Mouse (Mus musculus) liver, adult 2 months (tissue): ENCODE measurements around the gene Gm17606. TPM values are rescaled to one million over a fixed set of nuclear protein-coding genes. Genes with fewer than 3 reads are reported as not detected.
A peak's percentile ranks its signal among the peaks of the same experiment; 100 is the strongest.

Source experiments
- DNase-seq: peaks from one replicate; pipeline ENCODE4 v3.0.0-alpha.2; 2011; ENCODE audit warnings: low read depth, low spot score; ENCODE audit errors: extremely low read depth
- H3K27ac ChIP-seq: fragments of 200-500 bp; replicated peaks from 2 replicates; pipeline ENCODE4 v1.5.1; 2012; ENCODE audit warnings: low read depth, mild to moderate bottlenecking, control low read depth, inconsistent platforms, low read length; ENCODE audit not compliant: insufficient read depth
- H3K27me3 ChIP-seq: fragments of 200-500 bp; 2 replicates; pipeline ENCODE4 v1.6.1; 2012; ENCODE audit warnings: mild to moderate bottlenecking, moderate library complexity, low read length, inconsistent platforms; ENCODE audit not compliant: control insufficient read depth, insufficient read depth
- H3K36me3 ChIP-seq: fragments of 200-500 bp; 2 replicates; pipeline ENCODE4 v1.6.1; 2012; ENCODE audit warnings: low read length, inconsistent platforms; ENCODE audit not compliant: control insufficient read depth, insufficient read depth
- H3K4me1 ChIP-seq: fragments of 200-500 bp; 2 replicates; pipeline ENCODE4 v1.6.1; 2011; ENCODE audit warnings: low read length; ENCODE audit not compliant: control insufficient read depth, insufficient read depth
- H3K4me3 ChIP-seq: fragments of 200-500 bp; 2 replicates; pipeline ENCODE4 v1.5.1; 2011; ENCODE audit warnings: low read depth, mild to moderate bottlenecking, control low read depth, low read length, moderate library complexity; ENCODE audit not compliant: insufficient read depth
- H3K79me2 ChIP-seq: fragments of 200-500 bp; 2 replicates; pipeline ENCODE4 v1.6.1; 2012; ENCODE audit warnings: inconsistent platforms, mild to moderate bottlenecking, low read length, moderate library complexity; ENCODE audit not compliant: control insufficient read depth, insufficient read depth
- H3K9ac ChIP-seq: fragments of 200-500 bp; 2 replicates; pipeline ENCODE4 v1.6.1; 2012; ENCODE audit warnings: low read depth, mild to moderate bottlenecking, control low read depth, inconsistent platforms, low read length
- CTCF ChIP-seq: fragments of 200-500 bp; IDR thresholded peaks from 2 replicates; pipeline ENCODE4 v1.5.1; 2011; ENCODE audit warnings: low read depth, low read length, control low read depth
- POLR2A ChIP-seq: fragments of 200-500 bp; IDR thresholded peaks from 2 replicates; pipeline ENCODE4 v1.6.1; 2011; ENCODE audit warnings: low read length, control low read depth; ENCODE audit not compliant: insufficient read depth; ENCODE audit errors: extremely low read depth
- WGBS: fragments of 180-500 bp; shearing (Covaris S2); methylation state at CpG from one replicate; pipeline ENCODE4 v1.1.7; 2018; 5-methylcytosine and 5-hydroxymethylcytosine counted together
- polyA plus RNA-seq: library from polyadenylated mRNA; depleted of rRNA; stranded (reverse); fragments of >200 nt; gene quantifications from 2 replicates; pipeline ENCODE4 v1.2.3, GENCODE M21; 2012
- total RNA-seq: library from RNA; depleted of rRNA; stranded (reverse); fragments of >200 nt; gene quantifications from 2 replicates; pipeline ENCODE4 v1.2.3, GENCODE M21; 2014

The Gm17606 gene
- total and polyA plus RNA-seq, 2 experiments = not detected

DNA sequence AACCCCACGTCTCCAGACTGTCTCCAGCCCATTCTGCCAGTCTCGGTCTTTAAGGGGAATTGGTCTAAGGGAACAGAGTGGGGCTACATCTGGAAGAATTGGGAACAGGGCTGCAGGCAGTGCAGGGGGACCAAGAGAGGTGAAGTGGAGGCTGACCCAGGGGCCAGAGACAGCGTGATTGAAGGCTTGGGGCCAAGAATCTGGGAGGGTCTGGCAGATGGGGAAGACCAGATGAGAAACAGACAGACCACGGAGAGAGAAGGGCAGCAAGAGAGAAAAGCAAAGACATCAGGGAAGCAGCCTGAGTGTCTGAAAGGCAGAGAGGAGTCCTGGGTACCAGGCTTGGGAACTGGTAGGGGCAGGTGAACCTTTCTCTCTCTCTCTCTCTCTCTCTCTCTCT is 631 bp upstream of the Gm17606 start:
- H3K4me1 ChIP-seq = no peaks in the 10 kb centered on the region
- no peak overlapping the region for H3K4me3 ChIP-seq
- DNase-seq = no peak
- no peak overlapping the region for H3K9ac ChIP-seq
- 75% methylated on average over 4 of the region's 4 CpGs for WGBS
- H3K36me3 ChIP-seq = peaks cover 18% of the 10 kb centered on the region
- TF ChIP-seq CTCF (no peak), POLR2A (no peak)
- H3K79me2 ChIP-seq = no peaks in the 10 kb centered on the region
- H3K27ac ChIP-seq = no peak overlapping the region
- no peaks in the 10 kb centered on the region for H3K27me3 ChIP-seq

GRCm38 (mm10) chr14:54641305-54641969 is 685 bp downstream of the Gm17606 start, which contains the start of gene Cdh24:
TSS of gene Cdh24 (minus strand) at chr14:54641364.
- Histone ChIP-seq H3K36me3 (peaks cover 30% of the 10 kb centered on the region), H3K79me2 (no peaks in the 10 kb centered on the region), H3K9ac (peak within 1 kb of the TSS; percentile 55), H3K4me3 (peak within 1 kb of the TSS; percentile 58), H3K27ac (no peak within 1 kb of the TSS), H3K4me1 (no peaks in the 10 kb centered on the region), H3K27me3 (no peaks in the 10 kb centered on the region)
- WGBS = under 1% methylated on average over 52 of the region's 52 CpGs
- DNase-seq = peak; percentile 50
- TF ChIP-seq POLR2A (no peak), CTCF (peak; percentile 83)

DNA sequence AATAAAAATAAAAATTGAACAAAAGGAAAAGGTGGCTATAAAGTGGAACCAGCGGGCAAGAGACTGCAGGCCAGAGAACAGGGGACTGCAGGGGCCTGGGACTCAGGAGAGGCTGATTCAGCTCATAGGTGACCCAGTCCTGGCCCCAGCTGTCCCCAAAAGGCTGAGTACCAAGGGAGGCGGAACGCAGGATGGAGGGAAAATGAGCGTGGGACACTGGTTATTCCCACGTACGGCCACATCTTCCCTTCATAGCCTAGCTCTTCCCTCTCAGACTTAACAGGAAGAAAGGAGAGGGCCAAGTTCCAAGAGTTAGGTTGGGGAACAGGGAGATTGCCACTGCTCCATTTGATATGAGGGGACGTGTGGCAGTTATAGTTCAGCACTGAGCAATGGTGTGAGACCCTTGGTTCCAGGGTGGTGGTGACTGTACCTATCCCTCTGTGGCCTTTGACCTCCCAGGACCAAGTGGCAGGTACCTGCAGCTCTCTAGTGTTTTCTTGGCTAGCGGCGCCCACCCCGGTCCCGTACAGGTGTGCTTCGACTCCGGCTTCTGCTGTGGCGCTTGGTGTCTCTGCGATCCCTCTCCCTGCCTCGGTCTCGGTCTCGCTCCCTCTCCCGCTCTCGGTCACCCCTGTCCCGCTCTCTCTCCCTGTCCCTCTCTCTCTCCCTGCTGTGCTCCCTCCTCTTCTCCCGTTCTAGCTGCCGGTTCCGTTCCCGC is 1.6 kb downstream of the Gm17606 start:
- TF ChIP-seq POLR2A (no peak), CTCF (no peak)
- Histone ChIP-seq H3K27me3 (no peaks in the 10 kb centered on the region), H3K4me1 (no peaks in the 10 kb centered on the region), H3K27ac (no peak overlapping the region), H3K4me3 (no peak overlapping the region), H3K79me2 (no peaks in the 10 kb centered on the region), H3K36me3 (peaks cover 39% of the 10 kb centered on the region), H3K9ac (no peak overlapping the region)
- no peak for DNase-seq
- 92% methylated on average over 25 of the region's 25 CpGs for WGBS

DNA sequence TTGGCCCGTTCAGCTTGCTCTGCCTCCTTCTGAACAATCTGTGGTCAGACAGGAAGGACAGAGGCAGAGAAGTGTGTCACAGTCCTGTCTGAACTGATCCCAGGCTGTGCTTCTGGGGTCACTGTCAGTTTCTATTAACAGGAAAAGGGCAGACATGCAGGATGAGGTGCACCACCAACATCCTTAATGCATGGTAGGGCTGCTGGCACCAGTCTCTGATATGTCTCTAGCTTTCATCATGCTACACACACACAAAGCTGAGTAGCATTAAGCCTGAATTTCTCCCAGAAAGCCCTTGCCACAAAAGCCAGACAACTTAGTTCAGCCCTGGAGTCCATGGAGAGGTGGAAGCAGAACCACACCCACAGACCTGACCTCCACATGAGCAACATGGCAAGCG is 2.3 kb downstream of the Gm17606 start:
- H3K79me2 ChIP-seq = no peaks in the 10 kb centered on the region
- H3K9ac ChIP-seq = no peak overlapping the region
- no peak for DNase-seq
- H3K27me3 ChIP-seq = no peaks in the 10 kb centered on the region
- TF ChIP-seq POLR2A (no peak), CTCF (no peak)
- H3K4me1 ChIP-seq = no peaks in the 10 kb centered on the region
- H3K27ac ChIP-seq = no peak overlapping the region
- H3K4me3 ChIP-seq = no peak overlapping the region
- WGBS = 85% methylated on average over 2 of the region's 2 CpGs
- peaks cover 43% of the 10 kb centered on the region for H3K36me3 ChIP-seq

DNA sequence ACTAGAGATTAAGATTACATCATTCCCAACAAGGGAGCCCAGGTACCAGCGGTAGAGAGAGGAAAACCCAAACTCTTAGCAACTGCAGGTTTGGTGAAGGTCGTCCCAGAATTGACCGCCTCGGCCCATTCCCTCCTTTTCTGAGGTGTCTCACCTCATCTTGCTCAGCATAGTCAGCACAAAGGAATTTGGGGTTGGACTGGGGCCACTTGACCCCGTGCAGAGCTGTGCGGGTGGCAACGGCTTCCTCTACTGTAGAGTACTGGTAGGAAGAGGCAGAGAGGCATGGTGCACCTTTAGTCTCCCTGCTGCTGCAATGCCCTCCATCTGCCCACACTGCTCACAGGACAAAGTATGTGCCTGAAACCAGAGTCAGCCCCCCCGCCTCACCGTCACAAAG is 3.5 kb downstream of the Gm17606 start:
- Histone ChIP-seq H3K4me1 (no peaks in the 10 kb centered on the region), H3K9ac (no peak overlapping the region), H3K36me3 (peaks cover 50% of the 10 kb centered on the region), H3K27me3 (no peaks in the 10 kb centered on the region), H3K27ac (no peak overlapping the region), H3K79me2 (no peaks in the 10 kb centered on the region), H3K4me3 (no peak overlapping the region)
- 87% methylated on average over 9 of the region's 9 CpGs for WGBS
- DNase-seq = no peak
- TF ChIP-seq CTCF (no peak), POLR2A (no peak)

DNA sequence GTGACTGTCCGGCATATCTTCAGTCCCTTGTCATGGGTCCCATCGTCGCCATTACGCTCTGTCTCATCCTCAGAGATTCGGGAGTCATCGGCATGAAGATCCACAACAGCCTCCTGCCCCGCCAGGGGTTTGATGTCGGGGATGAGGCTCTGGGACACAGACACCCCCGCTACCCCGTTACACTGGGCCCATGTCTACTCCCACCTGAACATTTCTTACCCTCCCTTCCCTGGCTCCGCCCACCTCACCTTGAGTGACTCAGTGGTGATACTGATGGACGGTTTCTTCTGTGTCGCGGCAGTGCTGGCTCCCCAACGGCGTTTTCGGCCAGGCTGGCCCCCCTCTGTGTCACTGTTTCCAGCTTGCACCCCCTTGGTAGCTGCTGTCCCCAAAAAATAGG is 5.7 kb downstream of the Gm17606 start:
- Histone ChIP-seq H3K79me2 (peaks cover 4% of the 10 kb centered on the region; the same call in 1 of the 2 replicates), H3K27ac (no peak overlapping the region), H3K9ac (no peak overlapping the region), H3K27me3 (no peaks in the 10 kb centered on the region), H3K4me1 (no peaks in the 10 kb centered on the region), H3K4me3 (no peak overlapping the region), H3K36me3 (peaks cover 66% of the 10 kb centered on the region)
- TF ChIP-seq CTCF = no peak
- TF ChIP-seq POLR2A = no peak
- no peak for DNase-seq
- 96% methylated on average over 17 of the region's 17 CpGs for WGBS
